Mouse (Mus musculus): Measurements from ENCODE around the gene Mb. TPM values are rescaled to one million over a fixed set of nuclear protein-coding genes. Genes with fewer than 3 reads are reported as not detected.

The Mb gene
- polyA plus RNA-seq, 1 experiment from 2014 or later: not detected

DNA sequence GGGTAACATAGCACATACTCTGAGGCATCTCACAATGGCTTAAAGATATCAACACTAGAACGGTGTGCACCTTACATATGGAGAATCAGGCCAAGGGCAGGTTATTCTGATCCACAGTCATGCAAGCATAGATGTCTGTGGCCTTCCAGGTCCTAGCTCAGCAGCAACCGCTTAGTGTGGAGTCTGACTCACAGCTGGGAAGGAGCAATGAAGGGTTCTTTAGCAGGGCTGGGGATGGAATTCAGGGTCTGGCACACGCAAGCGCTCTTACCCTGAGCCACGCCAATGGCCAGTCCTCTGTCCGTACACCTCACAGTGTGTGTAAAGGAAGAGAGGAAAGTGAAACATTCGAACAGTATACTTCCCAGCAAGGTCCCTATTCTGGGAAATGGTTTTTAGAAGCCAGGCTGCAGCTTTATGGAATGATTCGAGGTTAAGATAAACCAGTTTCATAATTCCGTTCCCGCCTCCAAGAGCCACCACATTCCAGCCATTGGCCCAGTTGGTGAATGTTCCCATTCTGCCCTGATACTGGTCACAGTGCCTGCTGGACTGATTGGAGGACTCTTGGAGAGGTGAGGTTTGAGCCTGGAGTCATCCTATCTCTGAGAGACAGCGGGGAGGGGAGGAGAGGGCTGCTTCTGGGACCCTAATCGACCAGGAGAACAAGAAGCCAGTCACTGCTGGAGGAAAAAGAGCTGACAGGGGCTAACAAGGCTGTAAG, 5.7 kb downstream of the Mb start, which contains the start of gene Apol6:
Gene Apol6, plus strand, starts transcription at position 133 of the 724 bp plus-strand sequence.
- H3K27me3 ChIP-seq: no peaks in the 10 kb centered on the region
- ATAC-seq (no peak), DNase-seq (ENCODE audit: low read depth, low spot score) (no peak)
- TF ChIP-seq CTCF (IDR thresholded peaks at IDR 0.05): no peak
- in situ Hi-C loops (cut with MboI; ENCODE audit: low pct_unique_long_range_greater_than_20kb): no loop called here
- ChIA-PET POLR2A (no interaction called here), CTCF (interaction anchor here (0.9 to 1.6 kb wide), 2 partner anchors 23 to 63 kb away, joined by 3 to 4 read pairs; no protein-coding TSS in a partner anchor)

DNA sequence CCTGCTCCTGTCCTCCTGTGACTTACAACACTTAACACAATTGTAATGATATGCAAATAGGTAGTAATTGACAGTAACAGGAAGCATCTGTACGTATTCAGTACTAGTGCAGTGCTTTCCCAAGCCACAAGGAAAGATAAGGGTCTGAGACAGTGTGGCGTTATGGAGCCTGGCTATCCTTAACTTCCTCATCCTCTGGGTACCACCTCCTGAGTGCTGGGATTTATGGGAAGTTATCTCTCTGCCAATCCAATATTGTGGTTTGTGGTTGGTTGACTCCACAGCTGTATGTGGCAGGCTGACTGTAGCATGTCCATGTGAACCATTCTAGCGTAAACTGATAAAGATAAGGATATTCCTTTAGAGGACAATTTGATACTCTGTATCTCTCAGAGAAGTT, 9.7 kb downstream of the Mb start:
- POLR2A ChIA-PET: no interaction called here
- no peak for TF ChIP-seq CTCF (IDR thresholded peaks at IDR 0.05)
- in situ Hi-C loops (cut with MboI; ENCODE audit: low pct_unique_long_range_greater_than_20kb): no loop called here
- ATAC-seq: no peak
- CTCF ChIA-PET: no interaction called here
- no peaks in the 10 kb centered on the region for H3K27me3 ChIP-seq
- DNase-seq (ENCODE audit: low read depth, low spot score): no peak

DNA sequence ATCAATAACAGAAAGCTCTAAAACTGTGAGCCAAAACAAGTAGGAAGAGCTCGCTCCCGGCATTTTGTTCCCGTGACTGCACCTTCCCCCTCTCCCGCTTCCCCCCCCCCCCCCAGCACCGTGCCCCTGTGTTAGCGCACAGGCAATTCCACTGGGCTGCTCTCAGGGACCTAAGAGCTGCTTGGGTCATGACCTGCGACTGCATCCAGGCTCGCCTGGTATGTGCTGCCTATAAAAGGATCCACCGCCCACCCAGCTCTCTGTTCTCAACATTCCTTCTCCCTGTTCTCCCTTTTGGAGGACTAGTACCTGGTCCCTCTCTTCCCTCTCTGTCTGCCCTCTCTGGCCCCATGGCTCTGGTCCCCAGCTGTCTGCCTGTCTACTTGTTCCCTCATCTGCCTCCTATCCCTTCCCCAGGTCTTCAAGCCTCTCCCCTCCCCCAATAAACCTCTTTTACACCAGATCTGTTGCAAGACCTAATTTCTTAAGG, 11.2 kb downstream of the Mb start:
- CTCF ChIA-PET: no interaction called here
- POLR2A ChIA-PET: no interaction called here
- ATAC-seq (no peak), DNase-seq (ENCODE audit: low read depth, low spot score) (no peak)
- H3K27me3 ChIP-seq: no peaks in the 10 kb centered on the region
- no peak for TF ChIP-seq CTCF (IDR thresholded peaks at IDR 0.05)
- in situ Hi-C loops (cut with MboI; ENCODE audit: low pct_unique_long_range_greater_than_20kb): loop anchor here (5.0 kb wide), 1 partner anchor 113 kb away; no protein-coding TSS in a partner anchor

DNA sequence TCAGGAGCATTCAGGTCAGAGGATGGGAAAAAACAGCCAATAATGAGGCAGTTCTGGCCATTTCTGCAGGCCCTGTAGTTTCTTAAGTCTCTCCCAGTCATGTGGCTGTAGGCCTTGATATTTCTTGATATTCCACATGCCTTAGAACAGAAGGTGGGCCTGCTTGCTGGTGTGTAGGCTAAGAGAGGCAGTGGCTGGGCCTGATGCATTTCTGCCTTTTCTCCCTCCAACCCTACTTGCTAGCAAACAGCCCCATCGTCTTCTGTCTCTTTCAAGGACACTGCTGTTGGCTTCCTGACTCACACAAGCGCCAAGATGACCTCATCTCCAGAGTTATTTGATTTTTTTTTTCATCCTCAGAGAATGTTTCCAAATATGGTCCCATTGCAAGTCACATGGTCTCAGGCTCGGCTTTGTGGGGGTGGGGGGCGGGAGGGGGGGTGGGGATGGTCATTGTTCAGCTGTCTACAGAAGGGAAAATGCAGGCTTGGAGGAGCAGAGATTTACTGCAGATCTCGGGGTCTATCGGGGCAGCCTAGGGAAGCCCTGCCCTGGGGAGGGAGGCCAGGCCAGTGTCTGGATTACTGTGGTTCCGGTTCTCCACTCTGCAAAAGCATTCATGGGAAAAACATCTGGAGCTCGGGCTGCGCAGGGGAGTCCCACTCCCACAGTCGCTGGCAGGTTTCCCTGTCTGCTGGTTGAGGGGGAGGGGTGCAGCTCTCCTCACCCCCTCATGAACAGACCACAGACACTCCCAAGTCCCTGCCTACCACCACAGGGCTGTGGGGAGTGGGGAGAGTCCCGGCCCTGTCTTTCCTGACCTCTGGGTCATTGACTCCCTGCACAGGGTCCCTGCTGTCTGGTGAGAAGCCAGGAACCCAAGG, 12.9 kb downstream of the Mb start:
- ChIA-PET CTCF (interaction anchor here (0.8 kb wide), 1 partner anchor 321 kb away, joined by 3 read pairs; no protein-coding TSS in a partner anchor), POLR2A (interaction anchor here (0.9 kb wide), 1 partner anchor 14 kb away, joined by 3 read pairs; the partner anchor contains the start of gene Mb)
- TF ChIP-seq CTCF (IDR thresholded peaks at IDR 0.05): no peak
- no peaks in the 10 kb centered on the region for H3K27me3 ChIP-seq
- in situ Hi-C loops (cut with MboI; ENCODE audit: low pct_unique_long_range_greater_than_20kb): loop anchor here (5.0 kb wide), 1 partner anchor 115 kb away; no protein-coding TSS in a partner anchor
- DNase-seq (ENCODE audit: low read depth, low spot score): peak; percentile 89
- peak; percentile 69 for ATAC-seq

DNA sequence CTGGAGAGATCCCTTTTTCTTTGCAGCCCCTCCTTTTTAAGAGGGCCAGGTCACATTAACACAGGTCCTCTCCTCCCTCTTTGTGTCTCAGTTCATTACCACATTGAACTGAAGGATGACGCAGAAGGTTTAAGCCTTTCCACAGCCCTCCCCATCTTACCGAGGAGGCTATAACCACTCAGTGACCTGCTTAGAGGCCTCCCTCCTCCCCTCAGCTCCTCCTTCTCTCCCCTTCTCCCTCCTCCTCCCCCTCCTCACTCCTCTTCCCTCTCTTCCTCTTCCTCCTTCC, 13.5 kb downstream of the Mb start:
- ATAC-seq: peak; percentile 58
- in situ Hi-C loops (cut with MboI; ENCODE audit: low pct_unique_long_range_greater_than_20kb): loop anchor here (5.0 kb wide), 1 partner anchor 115 kb away; no protein-coding TSS in a partner anchor
- no peak for TF ChIP-seq CTCF (IDR thresholded peaks at IDR 0.05)
- no peaks in the 10 kb centered on the region for H3K27me3 ChIP-seq
- POLR2A ChIA-PET: no interaction called here
- no peak for DNase-seq (ENCODE audit: low read depth, low spot score)
- CTCF ChIA-PET: interaction anchor here (0.8 kb wide), 1 partner anchor 322 kb away, joined by 3 read pairs; no protein-coding TSS in a partner anchor

DNA sequence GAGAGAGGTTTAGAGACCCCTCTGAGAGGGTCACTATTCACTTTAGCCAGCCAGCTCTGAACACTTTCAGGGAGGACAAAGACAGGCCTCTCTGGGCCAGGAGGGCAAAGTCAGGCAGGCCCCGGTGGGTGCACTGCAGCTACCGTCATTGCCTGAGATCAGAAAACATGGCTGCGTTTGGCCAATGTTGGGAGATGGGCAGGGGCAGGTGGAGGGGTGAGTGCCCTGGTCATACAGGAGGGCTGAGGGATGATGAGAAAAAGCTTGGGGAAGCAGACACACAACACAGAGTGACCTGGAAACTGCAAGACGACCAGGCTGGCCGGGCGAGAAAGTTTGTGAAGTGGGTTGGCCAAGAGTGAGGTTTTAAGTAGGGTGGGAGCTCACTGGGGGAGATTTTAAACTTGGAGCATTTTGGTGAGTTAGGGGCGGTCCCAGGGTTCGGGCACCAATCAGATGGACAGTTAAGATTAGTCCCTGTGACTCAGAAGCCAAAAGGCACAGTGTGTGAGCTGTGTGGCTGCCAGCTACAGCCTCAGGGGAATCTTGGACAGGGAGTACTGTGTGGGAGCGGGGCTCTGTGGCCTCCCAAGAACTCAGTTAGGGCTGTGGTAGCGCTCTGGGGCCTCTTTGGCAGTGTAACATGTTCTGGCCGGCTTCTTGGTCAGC, 14.0 kb downstream of the Mb start:
- no peaks in the 10 kb centered on the region for H3K27me3 ChIP-seq
- DNase-seq (ENCODE audit: low read depth, low spot score): peak; percentile 82
- POLR2A ChIA-PET: interaction anchor here (0.9 kb wide), 1 partner anchor 18 kb away, joined by 3 read pairs; no protein-coding TSS in a partner anchor
- no peak for TF ChIP-seq CTCF (IDR thresholded peaks at IDR 0.05)
- in situ Hi-C loops (cut with MboI; ENCODE audit: low pct_unique_long_range_greater_than_20kb): loop anchor here (5.0 kb wide), 1 partner anchor 116 kb away; no protein-coding TSS in a partner anchor
- CTCF ChIA-PET: interaction anchor here (0.8 kb wide), 1 partner anchor 322 kb away, joined by 3 read pairs; no protein-coding TSS in a partner anchor
- peak; percentile 78 for ATAC-seq

DNA sequence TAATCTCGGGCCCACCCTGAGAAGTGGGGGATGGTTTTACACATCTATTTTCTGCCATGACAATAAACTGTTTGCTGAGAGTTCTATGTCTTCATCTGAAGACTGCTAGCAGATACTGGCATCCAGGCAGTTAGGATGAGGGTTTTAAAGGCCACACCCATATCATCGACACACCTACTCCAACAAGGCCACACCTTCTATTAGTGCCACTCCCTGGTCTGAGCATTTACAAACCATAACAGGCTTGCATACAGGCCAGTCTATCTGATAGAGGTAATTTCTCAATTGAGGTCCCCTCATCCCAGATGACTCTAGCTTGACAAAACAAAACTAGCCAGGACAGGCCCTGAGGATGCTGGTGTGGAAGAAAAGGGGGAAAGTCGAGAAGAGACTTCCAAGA, 14.8 kb downstream of the Mb start:
- ChIA-PET CTCF (no interaction called here), POLR2A (interaction anchor here (0.9 kb wide), 1 partner anchor 17 kb away, joined by 3 read pairs; no protein-coding TSS in a partner anchor)
- no peak for DNase-seq (ENCODE audit: low read depth, low spot score)
- ATAC-seq: no peak
- in situ Hi-C loops (cut with MboI; ENCODE audit: low pct_unique_long_range_greater_than_20kb): loop anchor here (5.0 kb wide), 1 partner anchor 117 kb away; no protein-coding TSS in a partner anchor
- no peak for TF ChIP-seq CTCF (IDR thresholded peaks at IDR 0.05)
- no peaks in the 10 kb centered on the region for H3K27me3 ChIP-seq

DNA sequence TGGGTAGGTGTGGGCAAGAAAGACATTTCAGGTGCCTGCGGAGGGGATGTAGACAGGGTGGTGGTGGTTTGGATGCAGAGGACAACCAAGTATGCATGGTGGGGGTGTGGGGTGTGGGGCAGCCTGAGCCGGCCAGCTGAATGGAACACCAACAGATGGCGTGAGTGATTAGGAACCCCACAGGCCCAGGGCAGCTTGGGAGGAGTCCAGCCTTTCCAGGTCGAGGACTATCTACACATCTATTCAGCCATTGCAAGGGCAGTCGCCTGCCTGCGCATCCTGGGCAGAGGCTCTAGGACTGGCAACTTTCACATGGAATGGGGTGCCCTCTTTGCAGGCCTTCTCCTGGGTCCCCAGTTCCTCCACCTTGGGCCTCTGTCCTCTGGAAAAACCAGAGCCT, 15.9 kb downstream of the Mb start:
- POLR2A ChIA-PET: no interaction called here
- no peaks in the 10 kb centered on the region for H3K27me3 ChIP-seq
- DNase-seq (ENCODE audit: low read depth, low spot score) (no peak), ATAC-seq (no peak)
- no peak for TF ChIP-seq CTCF (IDR thresholded peaks at IDR 0.05)
- CTCF ChIA-PET: no interaction called here
- in situ Hi-C loops (cut with MboI; ENCODE audit: low pct_unique_long_range_greater_than_20kb): no loop called here

DNA sequence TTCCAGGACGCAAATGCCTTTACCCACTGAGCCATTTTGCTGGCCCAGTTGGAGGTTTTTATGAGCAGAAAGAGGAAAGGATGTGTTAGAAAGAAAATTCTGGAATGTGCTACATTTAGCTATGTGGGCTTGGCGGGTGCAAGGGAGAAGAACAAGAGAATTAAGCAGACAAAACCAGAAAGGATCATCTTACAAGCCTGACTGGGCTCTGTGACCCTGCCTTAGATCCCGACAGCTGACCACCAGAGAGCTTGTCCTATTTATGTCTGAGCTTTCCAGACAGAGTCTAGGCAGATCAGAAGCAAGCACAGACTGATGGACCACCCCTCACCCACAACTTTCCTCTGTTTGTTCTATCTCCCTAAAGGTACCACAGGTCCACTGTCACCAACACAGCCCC, 19.2 kb downstream of the Mb start:
- peak; percentile 42 for DNase-seq (ENCODE audit: low read depth, low spot score)
- TF ChIP-seq CTCF (IDR thresholded peaks at IDR 0.05): no peak
- ChIA-PET POLR2A (no interaction called here), CTCF (no interaction called here)
- in situ Hi-C loops (cut with MboI; ENCODE audit: low pct_unique_long_range_greater_than_20kb): no loop called here
- ATAC-seq: no peak
- no peaks in the 10 kb centered on the region for H3K27me3 ChIP-seq

DNA sequence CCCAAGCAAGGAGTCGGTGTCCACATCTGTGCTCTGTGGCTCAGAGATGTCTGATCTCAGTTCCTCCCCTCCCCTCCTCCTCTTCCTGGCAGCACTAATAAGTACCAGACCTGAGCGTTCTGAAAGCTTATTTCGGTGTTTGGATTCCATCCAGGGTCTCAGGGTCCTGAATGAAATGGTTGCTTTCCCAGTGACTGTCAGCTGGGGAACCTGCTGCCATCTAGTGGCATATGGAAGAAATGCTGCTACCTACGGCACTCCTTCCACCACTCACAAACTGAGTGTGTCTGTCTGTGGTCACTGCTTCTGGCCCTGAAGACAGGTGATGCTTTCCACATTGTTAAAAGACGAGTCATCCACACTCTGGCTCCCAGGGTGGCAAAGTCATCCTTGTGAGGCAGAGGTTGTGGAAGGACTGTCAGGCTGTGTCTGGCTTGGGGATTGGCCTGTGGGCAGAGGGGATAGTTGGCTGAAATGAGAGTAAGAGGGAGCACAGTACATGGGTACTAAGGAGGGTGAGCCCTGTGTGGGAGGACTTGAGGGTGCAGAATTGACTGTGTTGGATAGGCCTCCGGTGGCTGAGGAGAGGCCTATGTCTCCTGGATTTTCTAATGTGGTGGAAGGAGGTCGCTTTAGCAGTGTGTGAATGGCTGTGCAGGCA, 21.0 kb downstream of the Mb start:
- ChIA-PET POLR2A (no interaction called here), CTCF (interaction anchor here (0.8 kb wide), 1 partner anchor 25 kb away, joined by 3 read pairs; no protein-coding TSS in a partner anchor)
- in situ Hi-C loops (cut with MboI; ENCODE audit: low pct_unique_long_range_greater_than_20kb): no loop called here
- ATAC-seq (peak; percentile 85), DNase-seq (ENCODE audit: low read depth, low spot score) (peak; percentile 62)
- TF ChIP-seq CTCF (IDR thresholded peaks at IDR 0.05): peak; percentile 94
- no peaks in the 10 kb centered on the region for H3K27me3 ChIP-seq
